Mouse (Mus musculus): Measurements from ENCODE around the gene Clec2d.

GRCm38 (mm10) chr6:129174836-129175235 lies 5.6 kb upstream of the Clec2d start:
- no peak for TF ChIP-seq CTCF (IDR thresholded peaks at IDR 0.05; ENCODE audit: low read depth)
- TF ChIP-seq EP300 (IDR thresholded peaks at IDR 0.05; ENCODE audit: low read depth), result no peak

Data from liver, postnatal 0 days (tissue).